Mouse (Mus musculus) cerebellum, adult 9-10 months (tissue): ENCODE measurements at regions not wholly inside any gene's neighbourhood (a gene's known extent, or its start where the extent isn't known, plus 50 kb on each side); places are given as distances from the start of the nearest gene placed in this dataset.
"Not testable (repeated sequence)": the region's sequence is repeated elsewhere in the genome, so short reads cannot be mapped to it uniquely, and the experiment has no call there.

Experiments
- DNase-seq: peaks from one replicate; pipeline ENCODE4 v3.0.0; 2022

GRCm38 (mm10) chr7:83256236-83256784, 328.4 kb upstream of the Tmc3 start:
- no peak for DNase-seq

GRCm38 (mm10) chr7:83258363-83258916, 326.3 kb upstream of the Tmc3 start:
- no peak for DNase-seq

- no peak for DNase-seq
Observed at GRCm38 (mm10) chr7:83261489-83261888, 323.2 kb upstream of the Tmc3 start.

- no peak for DNase-seq
Observed at GRCm38 (mm10) chr7:83289915-83290773, 294.6 kb upstream of the Tmc3 start.

GRCm38 (mm10) chr7:83307112-83307511, 277.6 kb upstream of the Tmc3 start:
- no peak for DNase-seq

- no peak for DNase-seq
Observed at GRCm38 (mm10) chr7:83312172-83312571, 272.6 kb upstream of the Tmc3 start.

- DNase-seq = no peak
Observed at GRCm38 (mm10) chr7:83329809-83330412, 254.8 kb upstream of the Tmc3 start.

GRCm38 (mm10) chr7:83347103-83347754, 237.5 kb upstream of the Tmc3 start:
- DNase-seq = no peak

GRCm38 (mm10) chr7:83369191-83369590, 215.5 kb upstream of the Tmc3 start:
- DNase-seq = peak; percentile 50

- peak; percentile 78 for DNase-seq
Observed at GRCm38 (mm10) chr7:83369605-83370004, 215.1 kb upstream of the Tmc3 start.

GRCm38 (mm10) chr7:83376826-83377225, 207.9 kb upstream of the Tmc3 start:
- no peak for DNase-seq

GRCm38 (mm10) chr7:83381381-83382181, 203.1 kb upstream of the Tmc3 start:
- DNase-seq = no peak

- DNase-seq = no peak
Observed at GRCm38 (mm10) chr7:83382803-83383363, 201.8 kb upstream of the Tmc3 start.

- DNase-seq = no peak
Observed at GRCm38 (mm10) chr7:83391388-83391787, 193.3 kb upstream of the Tmc3 start.

- no peak for DNase-seq
Observed at GRCm38 (mm10) chr7:83392181-83392580, 192.5 kb upstream of the Tmc3 start.

GRCm38 (mm10) chr7:83392625-83393024, 192.1 kb upstream of the Tmc3 start:
- DNase-seq = no peak

GRCm38 (mm10) chr7:83394156-83394555, 190.6 kb upstream of the Tmc3 start:
- DNase-seq = no peak

- no peak for DNase-seq
Observed at GRCm38 (mm10) chr7:83399668-83400067, 185.1 kb upstream of the Tmc3 start.

GRCm38 (mm10) chr7:83401001-83401400, 183.7 kb upstream of the Tmc3 start:
- no peak for DNase-seq

- not testable (repeated sequence) for DNase-seq
Observed at GRCm38 (mm10) chr7:83412745-83413144, 172.0 kb upstream of the Tmc3 start.

- no peak for DNase-seq
Observed at GRCm38 (mm10) chr7:83429929-83430556, 154.7 kb upstream of the Tmc3 start.

GRCm38 (mm10) chr7:83431094-83431493, 153.6 kb upstream of the Tmc3 start:
- no peak for DNase-seq
